Mouse (Mus musculus) gastrocnemius, adult 18-20 months (tissue): ENCODE data around the gene Fmod. TPM values are rescaled to one million over a fixed set of nuclear protein-coding genes. Genes with fewer than 3 reads are reported as not detected.

ENCODE experiments used
- DNase-seq: peaks from one replicate; pipeline ENCODE4 v3.0.0; 2021; ENCODE audit warnings: low spot score
- total RNA-seq, 2 experiments: library from RNA; stranded (reverse); gene quantifications; 2 replicates each; pipeline ENCODE4 v1.2.3; 2021

Fmod gene
- total RNA-seq, 2 experiments from 2014 or later, result 41.0 to 107 TPM

DNA sequence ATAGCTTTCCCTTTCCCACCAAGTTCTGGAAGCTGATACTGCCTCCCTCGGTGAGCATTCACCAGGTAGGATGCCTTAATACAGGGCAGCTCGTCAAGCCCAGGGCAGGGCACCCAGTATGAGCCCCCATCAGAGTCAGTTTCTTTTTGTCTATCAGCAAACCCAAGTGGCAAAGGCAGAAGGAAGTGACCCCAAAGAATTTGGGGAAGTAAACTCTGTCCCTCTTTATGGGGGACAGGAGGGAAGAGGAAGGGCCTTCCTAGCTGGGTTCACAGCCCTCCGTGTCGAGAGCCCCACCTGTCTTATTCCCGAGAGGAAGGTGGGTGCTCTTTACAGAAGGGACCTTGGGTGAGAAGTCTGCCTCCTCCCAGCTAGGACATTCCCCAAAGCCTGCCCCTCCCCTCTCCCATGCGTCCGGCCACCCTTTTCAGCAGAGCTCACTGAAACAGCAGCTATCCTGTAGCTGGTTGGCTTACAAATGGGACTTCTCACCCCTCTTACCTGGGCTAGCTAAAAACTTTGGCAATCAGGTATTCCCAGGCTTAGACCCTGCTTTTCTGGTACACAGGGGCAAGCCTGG lies 58.1 kb downstream of the Fmod start:
- DNase-seq, result no peak

GRCm38 (mm10) chr1:134095721-134096120 lies 58.7 kb downstream of the Fmod start:
- DNase-seq, result no peak

DNA sequence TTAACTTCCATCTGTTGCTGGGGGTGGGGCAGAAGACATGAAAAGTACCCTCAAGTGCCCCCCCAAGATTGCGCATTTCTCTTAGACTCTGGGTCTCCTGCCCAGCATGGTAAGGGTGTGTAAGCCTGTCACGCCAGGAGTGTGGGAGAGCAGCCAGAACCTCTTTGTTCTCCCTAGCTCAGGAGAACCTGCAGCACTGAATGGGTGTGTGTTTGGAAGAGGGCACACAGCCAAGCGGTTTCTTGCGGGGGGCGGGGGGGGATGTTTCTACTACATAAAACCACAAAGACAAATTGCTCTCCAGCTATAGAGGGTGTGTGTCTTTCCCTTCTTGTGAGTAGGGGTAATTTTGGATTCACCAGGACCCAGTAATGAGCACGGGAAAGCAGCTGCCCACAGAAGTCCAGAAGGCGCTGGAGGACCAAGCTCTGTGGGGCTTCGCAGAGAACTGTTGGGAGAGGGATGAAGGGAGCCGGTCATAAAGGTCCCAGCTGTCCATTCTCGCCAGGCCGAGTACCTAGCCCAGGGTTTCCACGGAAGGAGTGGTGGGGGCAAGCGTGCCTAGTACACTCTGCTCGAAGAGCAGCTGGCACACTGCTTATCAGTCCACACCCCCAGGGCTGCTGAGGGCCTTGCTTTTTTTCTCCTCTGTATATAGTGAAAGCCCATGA lies 59.3 kb downstream of the Fmod start:
- no peak for DNase-seq

DNA sequence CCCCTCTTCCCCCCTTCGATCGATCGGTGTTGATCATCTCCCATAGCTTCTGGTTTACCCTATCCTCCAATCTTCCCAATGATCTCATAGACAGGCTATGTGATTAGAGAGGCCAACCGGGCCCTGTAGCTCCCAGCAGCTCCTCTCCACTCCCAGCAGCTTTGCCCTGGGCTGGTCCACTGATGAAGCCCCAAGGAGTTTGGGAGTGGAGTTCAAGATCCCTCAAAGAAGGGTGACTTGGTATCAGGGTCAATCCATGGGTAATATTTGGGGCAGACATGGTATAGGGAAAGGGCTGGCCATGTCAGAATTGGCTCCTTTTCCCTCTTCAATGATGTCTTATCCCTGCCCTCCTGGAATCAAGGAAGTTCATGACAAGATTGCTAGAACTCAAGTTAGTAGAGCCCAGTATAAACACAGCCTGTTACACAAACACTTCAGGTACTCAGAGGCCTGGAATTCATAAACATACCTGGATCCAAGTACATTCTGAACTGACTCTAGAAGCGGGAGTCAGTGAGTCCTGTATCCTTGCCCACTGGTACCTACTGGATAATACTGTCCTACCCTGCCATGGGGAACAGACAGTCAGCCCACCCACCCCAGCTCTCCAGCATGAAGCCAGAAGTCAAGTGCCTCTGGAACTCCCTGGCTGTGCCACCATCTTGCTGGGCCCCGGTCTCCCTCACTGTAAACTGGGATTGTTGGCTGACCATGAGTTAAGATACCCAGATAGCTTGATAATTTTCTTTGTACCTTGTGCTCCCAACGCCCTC lies 60.2 kb downstream of the Fmod start:
- DNase-seq, result no peak

Other genes with a start within 250 kb of the Fmod start
- gene Atp2b4, start 236.2 kb upstream of the Fmod start, total RNA-seq, result 10 to 100 TPM in 1 of 2 experiments, 1 to 10 TPM in 1; 7.1 to 11.6 TPM
- under 1 TPM in 1 of 2 experiments, not detected in 1; 0.19 TPM for gene Optc, start 129.3 kb upstream of the Fmod start, total RNA-seq
- 10 to 100 TPM; 17.6 to 37.2 TPM for gene Prelp, start 115.8 kb upstream of the Fmod start, total RNA-seq
- 10 to 100 TPM; 41.2 to 63.7 TPM for gene Btg2, start 41.9 kb downstream of the Fmod start, total RNA-seq
- not detected for gene Chit1, start 74.0 kb downstream of the Fmod start, total RNA-seq
- 1 to 10 TPM; 1.1 to 2.0 TPM for gene Chil1, start 144.9 kb downstream of the Fmod start, total RNA-seq
- 100 to 1,000 TPM; 192 to 275 TPM for gene Mybph, start 156.2 kb downstream of the Fmod start, total RNA-seq
- gene Adora1, start 198.2 kb downstream of the Fmod start, total RNA-seq, result under 1 TPM; 0.25 to 0.66 TPM